Mouse (Mus musculus) liver, postnatal 0 days (tissue): ENCODE measurements around the gene Fibp. TPM values are rescaled to one million over a fixed set of nuclear protein-coding genes. Genes with fewer than 3 reads are reported as not detected.
A peak's percentile ranks its signal among the peaks of the same experiment; 100 is the strongest.

Source experiments
- ATAC-seq: fragments of 200-750 bp; cut with Nextera tagmentation; 2 replicates; pipeline ENCODE4 v1.8.0; 2017; ENCODE audit warnings: mild to moderate bottlenecking, moderate library complexity
- DNase-seq: peaks from one replicate; pipeline ENCODE4 v3.0.0-alpha.2; 2016
- H3K27ac ChIP-seq: fragments of 300-500 bp; sonication (generic); 2 replicates; pipeline ENCODE4 v1.5.1; 2014; ENCODE audit warnings: antibody characterized with exemption, moderate library complexity, mild to moderate bottlenecking, low read depth
- H3K27me3 ChIP-seq: fragments of 300-500 bp; sonication (generic); 2 replicates; pipeline ENCODE4 v1.6.1; 2014; ENCODE audit warnings: low read length, control low read depth, mixed read lengths; ENCODE audit not compliant: insufficient read depth
- H3K36me3 ChIP-seq: fragments of 300-500 bp; sonication (generic); replicated peaks from 2 replicates; pipeline ENCODE4 v1.6.1; 2014; ENCODE audit warnings: mild to moderate bottlenecking, control low read depth, low read length, moderate library complexity, mixed read lengths; ENCODE audit not compliant: insufficient read depth
- H3K4me1 ChIP-seq: fragments of 300-500 bp; sonication (generic); 2 replicates; pipeline ENCODE4 v1.6.1; 2014; ENCODE audit warnings: antibody characterized with exemption, mild to moderate bottlenecking, control low read depth; ENCODE audit not compliant: insufficient read depth
- H3K4me2 ChIP-seq: fragments of 300-500 bp; sonication (generic); 2 replicates; pipeline ENCODE4 v1.6.1; 2014; ENCODE audit warnings: low read depth, mild to moderate bottlenecking, low read length, moderate library complexity, mixed read lengths
- H3K4me3 ChIP-seq: fragments of 300-500 bp; sonication (generic); 2 replicates; pipeline ENCODE4 v1.5.1; 2014; ENCODE audit warnings: low read depth, low read length
- H3K9ac ChIP-seq: fragments of 300-500 bp; sonication (generic); replicated peaks from 2 replicates; pipeline ENCODE4 v1.6.1; 2014; ENCODE audit warnings: mild to moderate bottlenecking, moderate library complexity
- H3K9me3 ChIP-seq: fragments of 300-500 bp; sonication (generic); 2 replicates; pipeline ENCODE4 v1.6.1; 2016; ENCODE audit warnings: mild to moderate bottlenecking, control low read depth, low read length, mixed read lengths
- CTCF ChIP-seq: sonication (generic); IDR thresholded peaks from 2 replicates; pipeline ENCODE4 v1.5.1; 2016; ENCODE audit warnings: antibody characterized with exemption, low read depth
- EP300 ChIP-seq: IDR thresholded peaks from 2 replicates; pipeline ENCODE4 v1.6.1; 2016; ENCODE audit warnings: antibody characterized with exemption, low read depth, mild to moderate bottlenecking
- WGBS: fragments of 180-500 bp; shearing (Covaris S2); extraction: QIAGEN DNeasy Blood & Tissue Kit; methylation state at CpG from one replicate; pipeline ENCODE4 v1.1.7; 2014; ENCODE audit not compliant: insufficient replicate concordance; 5-methylcytosine and 5-hydroxymethylcytosine counted together
- polyA plus RNA-seq: library from polyadenylated mRNA; unstranded; fragments of >200 nt; fragmentation: Nextera tagmentation; extraction: Ambion mirVana; gene quantifications from 2 replicates; pipeline ENCODE4 v1.2.1, GENCODE M21; 2015

The Fibp gene
- polyA plus RNA-seq, 1 experiment from 2014 or later = 35.6 TPM

DNA sequence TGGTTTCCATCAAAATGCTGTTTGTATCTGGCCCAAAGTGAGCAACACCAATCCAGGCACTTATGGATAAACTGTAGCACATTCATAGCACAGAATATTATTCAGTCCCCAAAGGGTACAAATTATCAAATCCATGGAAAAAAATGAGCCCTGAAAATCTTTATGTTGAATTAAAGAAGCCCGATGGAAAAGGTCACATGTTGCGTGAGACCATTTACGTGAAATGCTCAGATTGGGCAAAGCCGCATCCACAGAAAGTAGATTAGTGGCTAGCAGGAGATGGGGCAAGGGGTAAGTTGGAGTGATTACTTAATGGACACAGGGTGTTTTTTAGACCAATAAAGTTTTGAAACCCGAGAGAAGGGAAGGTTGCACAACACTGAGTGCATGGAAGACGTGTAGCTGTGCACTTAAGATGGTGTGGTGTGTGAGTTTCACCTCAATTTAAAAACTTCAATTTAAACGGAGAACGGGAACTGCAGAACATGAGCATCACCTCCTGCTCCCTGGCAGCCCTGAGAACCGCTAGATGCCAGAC lies 16.0 kb upstream of the Fibp start:
- peaks cover 41% of the 10 kb centered on the region for H3K27me3 ChIP-seq
- WGBS = 47% methylated on average over 9 of the region's 9 CpGs

DNA sequence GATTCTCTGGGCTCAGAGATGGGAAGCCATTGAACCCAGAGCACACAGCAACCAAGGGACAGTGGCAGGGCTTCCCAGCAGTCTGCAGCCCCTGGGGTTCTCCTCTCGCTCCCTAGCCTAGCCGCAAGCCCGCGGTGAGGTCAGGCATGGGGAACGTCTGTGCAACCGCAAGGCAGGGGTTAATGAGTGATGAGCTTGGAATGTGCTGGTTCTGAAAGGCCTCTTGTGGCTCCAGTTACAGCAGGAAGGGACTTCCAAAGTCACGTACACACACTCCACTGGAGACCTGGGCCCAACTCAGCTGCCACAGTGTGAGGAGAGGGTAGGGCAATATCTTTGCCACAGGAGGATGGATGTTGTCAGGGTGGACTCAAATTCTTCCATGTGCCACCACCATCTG lies 15.5 kb upstream of the Fibp start:
- DNase-seq (no peak), ATAC-seq (no peak)
- no peak overlapping the region for H3K9ac ChIP-seq
- peaks cover 23% of the 10 kb centered on the region for H3K4me1 ChIP-seq
- no peaks in the 10 kb centered on the region for H3K36me3 ChIP-seq
- H3K27ac ChIP-seq = no peak overlapping the region
- TF ChIP-seq CTCF (no peak), EP300 (no peak)
- 0 out of 2 replicates have a peak overlapping the region, but pooled peaks have one; percentile 3 for H3K4me2 ChIP-seq
- no peak overlapping the region for H3K4me3 ChIP-seq
- peaks cover 4% of the 10 kb centered on the region; the same call in 1 of the 2 replicates for H3K9me3 ChIP-seq
- WGBS = 32% methylated on average over 7 of the region's 7 CpGs
- H3K27me3 ChIP-seq = peaks cover 46% of the 10 kb centered on the region

More for the DNA sequence above, 16.0 kb upstream of the Fibp start:
- Histone ChIP-seq H3K4me3 (no peak overlapping the region), H3K4me1 (peaks cover 23% of the 10 kb centered on the region), H3K9ac (no peak overlapping the region), H3K36me3 (no peaks in the 10 kb centered on the region), H3K4me2 (0 out of 2 replicates have a peak overlapping the region, but pooled peaks have one; percentile 3), H3K9me3 (peaks cover 4% of the 10 kb centered on the region; the same call in 1 of the 2 replicates), H3K27ac (no peak overlapping the region)
- TF ChIP-seq CTCF (no peak), EP300 (no peak)
- ATAC-seq (no peak), DNase-seq (no peak)

DNA sequence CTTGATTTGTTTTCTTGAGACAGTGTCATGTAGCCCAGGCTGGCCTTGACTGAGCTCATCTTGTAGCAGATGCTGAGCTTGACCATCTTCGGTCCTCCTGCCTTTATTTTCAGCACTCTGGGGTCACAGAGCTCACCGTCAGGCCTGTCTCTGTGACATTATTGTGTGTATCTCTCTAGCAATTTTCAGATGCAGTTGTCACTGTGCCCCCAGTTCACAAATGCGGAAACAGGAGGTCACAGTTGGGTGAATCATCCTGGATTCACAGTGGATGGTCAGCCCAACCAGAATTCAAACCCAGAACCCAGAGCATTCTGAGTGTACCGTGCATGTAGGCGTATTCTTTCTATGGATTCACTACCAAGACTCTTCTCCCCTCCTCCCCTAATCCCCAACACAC lies 14.7 kb upstream of the Fibp start:
- TF ChIP-seq CTCF (no peak), EP300 (no peak)
- peaks cover 53% of the 10 kb centered on the region for H3K27me3 ChIP-seq

DNA sequence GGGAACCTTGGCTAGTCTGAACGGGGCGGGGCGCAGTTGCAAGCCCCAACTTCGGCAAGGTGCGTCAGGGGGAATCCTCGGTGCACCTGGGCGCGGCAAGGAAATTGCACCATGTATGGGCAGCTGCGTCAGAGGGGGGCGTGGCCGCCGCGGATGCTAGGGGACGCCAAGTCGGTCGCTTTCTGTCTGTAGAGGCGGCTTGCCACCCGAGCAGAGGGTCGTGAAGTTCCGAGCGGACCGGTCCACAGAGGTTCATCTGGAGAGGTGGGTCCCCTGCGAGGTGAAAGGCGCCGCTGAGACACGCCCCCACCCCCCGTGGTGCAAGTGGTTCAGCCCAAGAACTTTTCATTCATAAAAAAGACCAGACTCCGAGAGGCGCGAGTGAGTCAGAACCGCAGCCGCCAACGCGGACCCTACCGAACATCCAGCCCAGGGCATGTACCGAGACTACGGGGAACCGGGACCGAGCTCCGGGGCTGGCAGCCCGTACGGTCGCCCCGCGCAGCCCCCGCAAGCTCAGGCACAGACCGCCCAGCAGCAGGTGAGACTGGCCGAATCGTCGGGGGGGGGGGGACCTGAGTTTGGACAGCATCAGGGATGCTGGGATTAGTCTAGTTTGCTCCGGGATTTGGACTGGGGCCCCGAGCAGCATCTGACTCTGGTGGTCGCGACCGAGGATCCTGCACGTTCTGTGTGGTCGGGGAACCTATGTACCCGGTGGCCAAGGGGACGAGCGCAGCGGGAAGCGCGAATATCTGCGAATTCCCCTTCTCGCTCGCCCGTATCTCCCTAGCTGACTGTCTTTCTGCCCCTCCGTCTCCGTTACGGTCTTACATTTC lies 12.7 kb upstream of the Fibp start, which contains the start of gene Fosl1:
Gene Fosl1 (plus strand): TSS at position 33 of the 839 bp plus-strand sequence.
- Histone ChIP-seq H3K27me3 (peaks cover 58% of the 10 kb centered on the region), H3K9ac (peak within 1 kb of the TSS; percentile 16; the same call in 1 of the 2 replicates), H3K4me1 (peaks cover 23% of the 10 kb centered on the region), H3K36me3 (no peaks in the 10 kb centered on the region), H3K9me3 (no peaks in the 10 kb centered on the region), H3K4me3 (peak within 1 kb of the TSS; percentile 60), H3K4me2 (peak within 1 kb of the TSS; percentile 92), H3K27ac (no peak within 1 kb of the TSS)
- DNase-seq (peak; percentile 83), ATAC-seq (peak; percentile 70)
- WGBS = 1% methylated on average over 70 of the region's 70 CpGs
- no peak for TF ChIP-seq CTCF
- TF ChIP-seq EP300 = no peak

More for the DNA sequence above, 14.7 kb upstream of the Fibp start:
- H3K4me3 ChIP-seq = no peak overlapping the region
- H3K36me3 ChIP-seq = no peaks in the 10 kb centered on the region
- DNase-seq (no peak), ATAC-seq (no peak)
- peaks cover 23% of the 10 kb centered on the region for H3K4me1 ChIP-seq
- H3K9me3 ChIP-seq = no peaks in the 10 kb centered on the region
- no peak overlapping the region for H3K4me2 ChIP-seq
- H3K9ac ChIP-seq = no peak overlapping the region
- 88% methylated on average over 5 of the region's 5 CpGs for WGBS
- no peak overlapping the region for H3K27ac ChIP-seq

DNA sequence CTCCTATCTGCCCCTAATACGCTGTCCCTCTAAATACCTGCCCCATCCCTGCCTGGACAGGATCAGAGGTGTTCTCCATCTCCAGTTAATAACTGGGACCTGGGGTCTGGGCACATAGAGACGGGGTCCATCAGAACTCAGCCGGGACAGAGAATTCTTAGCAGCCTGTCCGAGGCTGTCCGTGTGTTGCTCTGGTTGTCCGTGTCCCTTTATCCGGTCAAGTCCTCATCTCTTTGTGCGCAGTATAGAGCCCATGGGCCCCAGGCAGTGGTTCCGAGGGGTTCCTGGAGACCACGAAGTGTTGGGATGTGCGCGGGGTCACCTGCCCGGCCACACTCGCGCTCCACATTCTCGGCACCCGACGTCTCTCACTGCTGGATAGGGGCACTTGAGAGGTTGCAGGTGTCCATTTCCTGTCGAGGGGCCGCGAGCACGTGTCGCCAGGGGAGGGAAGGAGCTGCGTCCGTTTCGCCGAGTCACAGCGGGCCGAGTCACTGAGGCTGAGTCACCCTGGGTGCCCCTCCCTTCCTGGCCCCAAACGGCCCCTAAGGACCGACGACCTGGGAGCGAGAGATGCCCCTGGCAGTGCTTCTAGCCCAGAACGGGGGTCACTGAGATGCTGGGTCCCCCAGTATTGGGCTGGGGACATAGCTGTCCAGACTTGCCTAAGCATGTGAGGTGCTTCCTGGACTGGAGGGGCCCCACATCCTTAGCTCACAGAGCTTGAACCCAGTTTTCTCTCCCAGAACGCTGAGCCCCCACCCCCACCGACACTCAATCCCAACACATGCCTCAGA lies 11.9 kb upstream of the Fibp start:
- peak overlapping the region; percentile 60 for H3K4me3 ChIP-seq
- no peak overlapping the region for H3K9ac ChIP-seq
- H3K4me1 ChIP-seq = peaks cover 23% of the 10 kb centered on the region
- peak; percentile 60 for DNase-seq
- no peaks in the 10 kb centered on the region for H3K9me3 ChIP-seq
- H3K36me3 ChIP-seq = no peaks in the 10 kb centered on the region
- peaks cover 58% of the 10 kb centered on the region for H3K27me3 ChIP-seq
- H3K27ac ChIP-seq = no peak overlapping the region
- ATAC-seq = peak; percentile 53; the same call in 1 of the 2 replicates
- peak overlapping the region; percentile 92 for H3K4me2 ChIP-seq
- no peak for TF ChIP-seq CTCF
- no peak for TF ChIP-seq EP300
- WGBS = 8% methylated on average over 36 of the region's 36 CpGs
